Mouse (Mus musculus) lung, adult 2 months (tissue): Measurements from ENCODE around the gene Eif4g1.

Experiments used
- CTCF ChIP-seq: fragments of 200-500 bp; IDR thresholded peaks from 2 replicates; pipeline ENCODE4 v1.5.1; 2011; ENCODE audit warnings: mild to moderate bottlenecking, low read length, control low read depth; ENCODE audit not compliant: insufficient read depth
- POLR2A ChIP-seq: fragments of 200-500 bp; IDR thresholded peaks from 2 replicates; pipeline ENCODE4 v1.6.1; 2011; ENCODE audit warnings: low read depth, mild to moderate bottlenecking, control low read depth, low read length, borderline replicate concordance; ENCODE audit errors: extremely low read depth

GRCm38 (mm10) chr16:20628871-20629391 is 39.2 kb upstream of the Eif4g1 start:
- TF ChIP-seq POLR2A = no peak
- no peak for TF ChIP-seq CTCF
